Mouse (Mus musculus) liver, embryonic 13.5 days (tissue): ENCODE results near the gene Slc4a2. TPM values are rescaled to one million over a fixed set of nuclear protein-coding genes. Genes with fewer than 3 reads are reported as not detected.

Source experiments
- polyA plus RNA-seq: library from polyadenylated mRNA; unstranded; fragments of >200 nt; fragmentation: Nextera tagmentation; extraction: Ambion mirVana; gene quantifications from 2 replicates; pipeline ENCODE4 v1.2.1, GENCODE M21; 2015

Gene Slc4a2
- polyA plus RNA-seq, 1 experiment from 2014 or later: 9.0 TPM

Other genes starting within 250 kb of the Slc4a2 start
- 0.20 and 0.22 TPM in 2 replicates for gene Kcnh2, start 72.2 kb upstream of the Slc4a2 start, polyA plus RNA-seq
- 2.5 and 2.7 TPM in 2 replicates for gene Nos3, start 59.0 kb upstream of the Slc4a2 start, polyA plus RNA-seq
- gene Atg9b, start 31.7 kb upstream of the Slc4a2 start, polyA plus RNA-seq: 0.56 and 0.60 TPM in 2 replicates
- 30.2 and 30.5 TPM in 2 replicates for gene Abcb8, start 30.2 kb upstream of the Slc4a2 start, polyA plus RNA-seq
- gene Asic3, start 10.4 kb upstream of the Slc4a2 start, polyA plus RNA-seq: not detected in 2 replicates
- 10.9 and 11.3 TPM in 2 replicates for gene Cdk5, start 307 bp upstream of the Slc4a2 start, polyA plus RNA-seq
- gene Fastk, start 21.4 kb downstream of the Slc4a2 start, polyA plus RNA-seq: 56.0 and 59.0 TPM in 2 replicates
- gene Tmub1, start 24.0 kb downstream of the Slc4a2 start, polyA plus RNA-seq: 5.8 and 7.3 TPM in 2 replicates
- gene Agap3, start 28.3 kb downstream of the Slc4a2 start, polyA plus RNA-seq: 9.0 and 10.3 TPM in 2 replicates
- 0.02 TPM in 1 of 2 replicates, not detected in the other for gene Gbx1, start 103.4 kb downstream of the Slc4a2 start, polyA plus RNA-seq
- 0.10 and 0.15 TPM in 2 replicates for gene Asb10, start 117.1 kb downstream of the Slc4a2 start, polyA plus RNA-seq
- gene 4931409K22Rik, start 133.0 kb downstream of the Slc4a2 start, polyA plus RNA-seq: not detected in 2 replicates
- 72.6 and 81.6 TPM in 2 replicates for gene Abcf2, start 153.6 kb downstream of the Slc4a2 start, polyA plus RNA-seq
- gene Chpf2, start 162.9 kb downstream of the Slc4a2 start, polyA plus RNA-seq: 11.8 and 12.7 TPM in 2 replicates
- 1.9 and 2.2 TPM in 2 replicates for gene Smarcd3, start 200.6 kb downstream of the Slc4a2 start, polyA plus RNA-seq